Mouse (Mus musculus): ENCODE results near the gene Tmem164. TPM values are rescaled to one million over a fixed set of nuclear protein-coding genes. Genes with fewer than 3 reads are reported as not detected.

Gene Tmem164
- polyA plus RNA-seq, 1 experiment, result 64.3 TPM

DNA sequence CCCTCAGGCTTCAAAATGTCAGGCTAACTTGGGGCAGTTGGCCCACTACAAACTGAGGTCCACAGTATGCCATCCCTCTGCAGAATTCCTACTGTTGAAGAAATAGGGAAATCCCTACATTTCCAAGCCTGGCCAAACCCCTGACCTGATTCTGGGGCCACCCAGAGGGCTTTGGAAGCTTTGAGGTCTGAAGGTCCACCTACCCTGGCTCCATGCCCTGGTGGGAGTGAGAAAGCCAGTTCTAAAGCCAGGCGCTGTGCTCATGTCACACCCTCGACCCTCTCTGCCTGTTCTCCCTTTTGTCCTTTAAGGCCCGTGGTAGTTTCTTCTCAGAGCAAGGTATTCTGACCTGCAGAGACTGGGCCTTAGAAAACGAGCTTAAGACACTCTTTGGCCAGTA lies 94.9 kb downstream of the Tmem164 start:
- TF ChIP-seq POLR2A (IDR thresholded peaks at IDR 0.05; ENCODE audit: borderline replicate concordance, low read depth, low read length), result no peak
- TF ChIP-seq CTCF (IDR thresholded peaks at IDR 0.05; ENCODE audit: low read depth, low read length), result no peak
- Histone ChIP-seq H3K4me1 (ENCODE audit: control insufficient read depth, insufficient read depth, low read length) (0 out of 2 replicates have a peak, but pooled peaks cover 3% of the 10 kb centered on the region), H3K27ac (ENCODE audit: insufficient read depth, low read depth, low read length) (no peak overlapping the region), H3K4me3 (ENCODE audit: insufficient read depth, low read length) (no peak overlapping the region)

DNA sequence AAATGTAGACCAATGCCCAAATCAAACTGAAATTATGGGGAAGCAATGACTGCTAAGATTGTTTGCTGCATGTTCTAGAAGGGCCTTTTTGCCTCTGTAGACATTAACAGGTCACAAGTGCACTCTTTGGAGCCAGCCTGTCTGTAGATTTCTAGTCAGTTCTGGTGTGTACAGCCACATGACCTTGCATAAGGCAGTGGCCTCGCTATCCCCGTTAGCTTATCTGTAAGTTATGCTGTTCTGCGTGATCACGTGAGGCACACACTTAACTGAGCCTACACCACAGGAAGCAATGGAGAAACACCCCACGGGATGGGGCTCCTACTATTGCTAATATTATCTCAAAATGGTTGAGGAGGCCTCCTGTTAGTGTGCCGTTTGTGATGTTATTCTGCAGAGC lies 97.4 kb downstream of the Tmem164 start:
- Histone ChIP-seq H3K4me3 (ENCODE audit: insufficient read depth, low read length) (no peak overlapping the region), H3K27ac (ENCODE audit: insufficient read depth, low read depth, low read length) (no peak overlapping the region), H3K4me1 (ENCODE audit: control insufficient read depth, insufficient read depth, low read length) (0 out of 2 replicates have a peak, but pooled peaks cover 3% of the 10 kb centered on the region)
- TF ChIP-seq POLR2A (IDR thresholded peaks at IDR 0.05; ENCODE audit: borderline replicate concordance, low read depth, low read length) (no peak), CTCF (IDR thresholded peaks at IDR 0.05; ENCODE audit: low read depth, low read length) (no peak)

DNA sequence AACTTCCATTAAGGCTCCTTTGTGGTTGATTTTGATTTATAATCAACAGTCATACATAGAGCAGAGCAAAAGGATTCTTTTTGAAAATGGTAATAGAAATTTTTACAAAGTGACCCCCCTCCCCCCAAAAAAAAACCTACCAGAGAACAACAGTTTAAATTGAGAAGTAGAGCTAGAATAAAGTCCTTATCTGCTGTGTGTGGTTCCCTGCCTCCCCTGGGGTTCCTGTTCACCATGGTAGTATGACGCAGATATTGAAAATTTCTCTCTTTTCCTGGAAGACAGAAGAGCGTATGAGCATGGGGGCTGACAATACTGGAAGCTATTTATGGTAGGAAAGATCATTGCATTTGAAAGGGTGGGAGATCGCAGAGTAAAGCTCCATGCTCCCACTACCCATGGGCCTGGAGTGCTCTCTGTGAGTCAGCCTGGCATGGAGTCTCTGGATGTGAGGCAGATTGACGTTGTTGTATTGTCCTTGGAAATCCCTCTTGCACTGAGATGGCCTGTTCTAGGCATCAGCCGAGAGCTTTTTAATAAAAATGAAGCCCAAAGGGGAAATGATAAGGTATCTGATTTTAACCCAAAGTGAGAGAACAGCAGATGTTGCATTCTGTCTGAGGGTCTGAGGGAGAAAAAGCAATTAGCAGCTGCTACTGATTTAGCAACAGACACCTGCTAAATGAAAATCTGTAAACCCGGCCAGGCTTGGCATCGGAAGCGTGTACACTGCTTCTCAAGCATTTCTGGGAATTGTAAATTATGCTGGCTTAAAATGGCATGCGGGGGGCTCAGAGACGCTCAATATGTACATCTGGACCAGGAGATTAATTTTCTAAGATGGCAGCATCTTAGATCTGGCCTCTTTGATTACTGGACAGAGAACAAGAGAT lies 105.2 kb downstream of the Tmem164 start:
- TF ChIP-seq CTCF (IDR thresholded peaks at IDR 0.05; ENCODE audit: low read depth, low read length) (no peak), POLR2A (IDR thresholded peaks at IDR 0.05; ENCODE audit: borderline replicate concordance, low read depth, low read length) (no peak)
- no peak overlapping the region for H3K4me3 ChIP-seq (ENCODE audit: insufficient read depth, low read length)
- no peaks in the 10 kb centered on the region; the same call in 1 of the 2 replicates for H3K4me1 ChIP-seq (ENCODE audit: control insufficient read depth, insufficient read depth, low read length)
- H3K27ac ChIP-seq (ENCODE audit: insufficient read depth, low read depth, low read length), result no peak overlapping the region

DNA sequence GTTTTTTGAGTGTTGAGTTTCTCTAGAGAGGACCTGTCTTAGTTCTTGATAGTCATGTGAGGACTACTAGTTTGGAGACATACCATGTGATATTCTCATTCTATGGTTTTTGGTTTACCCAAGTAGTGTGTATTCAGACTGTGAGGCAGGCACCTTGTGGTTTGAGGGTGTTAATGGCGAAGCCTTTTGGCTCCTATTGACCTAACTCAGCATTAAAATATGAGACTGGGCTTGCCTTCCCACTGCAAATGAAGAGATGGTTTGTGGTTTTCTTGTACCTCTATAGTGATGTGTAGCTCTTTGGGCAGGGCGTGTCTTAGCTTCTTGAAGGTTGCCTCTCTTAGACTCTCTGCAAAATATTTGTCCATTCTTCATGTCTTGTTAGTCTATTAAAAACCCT lies 111.0 kb downstream of the Tmem164 start:
- Histone ChIP-seq H3K4me1 (ENCODE audit: control insufficient read depth, insufficient read depth, low read length) (peaks cover 2% of the 10 kb centered on the region; the same call in 1 of the 2 replicates), H3K4me3 (ENCODE audit: insufficient read depth, low read length) (no peak overlapping the region), H3K27ac (ENCODE audit: insufficient read depth, low read depth, low read length) (no peak overlapping the region)
- no peak for TF ChIP-seq CTCF (IDR thresholded peaks at IDR 0.05; ENCODE audit: low read depth, low read length)

DNA sequence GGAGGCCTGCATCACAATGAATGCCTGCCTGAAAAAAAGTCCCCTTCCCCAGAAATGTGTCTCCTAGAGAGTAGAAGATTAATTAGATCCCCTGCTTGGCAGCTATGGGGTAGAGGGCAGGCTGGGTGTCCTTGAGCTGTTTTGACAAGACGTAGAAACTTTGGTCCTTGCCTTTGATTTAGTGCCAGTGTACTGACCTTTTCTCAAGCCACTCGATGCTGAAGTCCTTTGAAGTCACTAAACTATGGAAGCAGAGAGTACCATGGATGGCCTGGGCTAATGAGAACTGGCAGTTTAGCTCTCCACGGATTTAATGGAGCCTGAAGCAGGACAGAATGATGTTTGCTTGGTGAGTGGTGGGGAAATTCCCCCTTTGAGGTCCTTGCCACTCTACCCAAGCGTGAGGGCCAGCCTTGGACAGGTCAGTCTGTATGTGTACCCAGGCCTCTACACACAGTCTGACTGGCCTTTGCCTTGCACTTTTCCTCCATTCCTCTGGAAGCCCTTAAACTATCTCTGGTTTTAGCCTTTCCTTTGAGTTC lies 112.9 kb downstream of the Tmem164 start:
- H3K27ac ChIP-seq (ENCODE audit: insufficient read depth, low read depth, low read length), result no peak overlapping the region
- no peak overlapping the region for H3K4me3 ChIP-seq (ENCODE audit: insufficient read depth, low read length)
- H3K4me1 ChIP-seq (ENCODE audit: control insufficient read depth, insufficient read depth, low read length), result peaks cover 2% of the 10 kb centered on the region; the same call in 1 of the 2 replicates
- TF ChIP-seq POLR2A (IDR thresholded peaks at IDR 0.05; ENCODE audit: borderline replicate concordance, low read depth, low read length) (no peak), CTCF (IDR thresholded peaks at IDR 0.05; ENCODE audit: low read depth, low read length) (no peak)

DNA sequence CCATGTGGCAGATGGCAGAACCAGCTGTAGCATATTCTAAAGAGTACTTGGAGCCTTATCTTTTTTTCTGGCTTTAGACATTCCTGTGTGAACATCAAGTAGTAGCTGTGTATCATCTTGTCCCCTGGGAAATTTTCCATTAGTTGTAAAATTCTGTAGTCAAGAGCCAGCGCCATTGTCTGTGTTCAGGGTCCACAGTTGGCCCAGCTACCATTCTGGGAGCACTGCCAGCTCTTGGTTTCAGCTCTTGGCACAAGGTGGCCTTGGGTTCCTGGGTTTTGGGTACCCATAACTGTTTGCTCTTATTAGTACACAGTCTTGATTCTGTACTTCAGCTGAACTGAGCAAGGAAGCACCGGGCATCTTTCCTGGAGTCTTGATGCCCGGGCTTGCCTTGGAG lies 123.4 kb downstream of the Tmem164 start:
- Histone ChIP-seq H3K4me1 (ENCODE audit: control insufficient read depth, insufficient read depth, low read length) (0 out of 2 replicates have a peak, but pooled peaks cover 2% of the 10 kb centered on the region), H3K27ac (ENCODE audit: insufficient read depth, low read depth, low read length) (no peak overlapping the region), H3K4me3 (ENCODE audit: insufficient read depth, low read length) (no peak overlapping the region)
- TF ChIP-seq CTCF (IDR thresholded peaks at IDR 0.05; ENCODE audit: low read depth, low read length) (no peak), POLR2A (IDR thresholded peaks at IDR 0.05; ENCODE audit: borderline replicate concordance, low read depth, low read length) (no peak)

DNA sequence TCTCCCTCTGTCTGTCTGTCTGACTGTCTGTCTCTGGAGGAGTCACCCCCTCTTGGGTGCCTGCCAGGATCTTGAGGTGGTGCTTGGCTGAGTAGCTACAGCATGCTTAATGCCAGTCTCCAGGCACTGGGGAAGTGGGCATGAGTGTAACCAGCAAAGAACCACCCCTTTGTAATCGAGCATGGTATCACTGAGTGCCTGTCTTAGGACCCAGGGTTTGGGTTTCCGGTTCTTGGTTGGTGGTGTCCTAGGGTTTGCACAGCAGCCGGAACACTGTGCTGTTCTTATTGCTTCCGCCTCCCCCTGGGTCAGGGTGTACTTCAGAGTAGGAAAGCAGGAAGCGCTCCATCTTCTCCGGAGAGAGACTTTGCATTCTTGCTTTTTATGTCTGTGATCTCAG lies 124.9 kb downstream of the Tmem164 start:
- H3K4me3 ChIP-seq (ENCODE audit: insufficient read depth, low read length), result no peak overlapping the region
- H3K27ac ChIP-seq (ENCODE audit: insufficient read depth, low read depth, low read length), result no peak overlapping the region
- TF ChIP-seq CTCF (IDR thresholded peaks at IDR 0.05; ENCODE audit: low read depth, low read length) (no peak), POLR2A (IDR thresholded peaks at IDR 0.05; ENCODE audit: borderline replicate concordance, low read depth, low read length) (no peak)
- H3K4me1 ChIP-seq (ENCODE audit: control insufficient read depth, insufficient read depth, low read length), result 0 out of 2 replicates have a peak, but pooled peaks cover 2% of the 10 kb centered on the region

DNA sequence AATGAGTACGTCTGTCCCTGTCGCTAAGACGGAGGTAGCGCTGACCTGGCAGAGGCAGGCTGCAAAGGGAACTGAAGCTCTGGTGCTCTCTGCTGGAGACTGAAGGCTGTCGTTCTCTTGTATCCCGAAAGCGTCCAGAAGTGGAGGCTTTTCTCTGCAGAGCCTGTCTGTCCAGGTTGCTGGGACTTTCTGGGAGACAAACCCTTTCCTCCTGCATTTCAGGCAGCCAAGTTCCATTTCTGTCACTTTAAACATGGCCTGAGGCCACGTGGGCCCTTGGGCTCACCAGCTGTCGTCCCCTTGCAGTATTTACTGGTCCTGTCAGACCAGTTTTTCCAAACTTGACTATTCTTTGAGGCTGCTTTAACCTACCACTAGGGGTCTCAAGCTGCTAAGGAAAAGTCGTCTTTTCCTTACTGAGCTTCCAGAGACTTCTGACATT lies 125.4 kb downstream of the Tmem164 start:
- TF ChIP-seq CTCF (IDR thresholded peaks at IDR 0.05; ENCODE audit: low read depth, low read length) (no peak), POLR2A (IDR thresholded peaks at IDR 0.05; ENCODE audit: borderline replicate concordance, low read depth, low read length) (no peak)
- Histone ChIP-seq H3K4me1 (ENCODE audit: control insufficient read depth, insufficient read depth, low read length) (0 out of 2 replicates have a peak, but pooled peaks cover 2% of the 10 kb centered on the region), H3K27ac (ENCODE audit: insufficient read depth, low read depth, low read length) (no peak overlapping the region), H3K4me3 (ENCODE audit: insufficient read depth, low read length) (no peak overlapping the region)

DNA sequence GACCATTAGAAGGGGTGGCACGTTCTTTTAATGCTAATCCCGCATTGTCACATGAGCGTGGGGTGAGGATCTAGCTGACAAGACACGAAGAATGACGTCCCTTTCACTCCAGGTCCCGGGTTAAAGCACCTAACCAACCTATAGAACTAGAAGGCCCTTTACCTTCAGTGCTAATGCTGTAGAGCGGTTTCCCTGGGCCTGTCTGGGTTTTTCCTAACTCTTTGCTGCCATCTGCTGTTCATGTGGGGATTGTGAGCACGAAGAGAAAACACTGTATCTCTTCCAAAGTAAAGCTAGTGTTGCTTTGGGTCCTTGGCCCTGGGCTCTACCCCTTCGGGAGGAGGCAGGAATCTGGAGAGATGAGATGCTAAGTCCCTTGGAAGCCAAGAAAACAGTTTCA lies 127.2 kb downstream of the Tmem164 start:
- TF ChIP-seq CTCF (IDR thresholded peaks at IDR 0.05; ENCODE audit: low read depth, low read length) (no peak), POLR2A (IDR thresholded peaks at IDR 0.05; ENCODE audit: borderline replicate concordance, low read depth, low read length) (no peak)
- H3K4me3 ChIP-seq (ENCODE audit: insufficient read depth, low read length), result no peak overlapping the region
- H3K4me1 ChIP-seq (ENCODE audit: control insufficient read depth, insufficient read depth, low read length), result no peaks in the 10 kb centered on the region
- H3K27ac ChIP-seq (ENCODE audit: insufficient read depth, low read depth, low read length), result no peak overlapping the region

DNA sequence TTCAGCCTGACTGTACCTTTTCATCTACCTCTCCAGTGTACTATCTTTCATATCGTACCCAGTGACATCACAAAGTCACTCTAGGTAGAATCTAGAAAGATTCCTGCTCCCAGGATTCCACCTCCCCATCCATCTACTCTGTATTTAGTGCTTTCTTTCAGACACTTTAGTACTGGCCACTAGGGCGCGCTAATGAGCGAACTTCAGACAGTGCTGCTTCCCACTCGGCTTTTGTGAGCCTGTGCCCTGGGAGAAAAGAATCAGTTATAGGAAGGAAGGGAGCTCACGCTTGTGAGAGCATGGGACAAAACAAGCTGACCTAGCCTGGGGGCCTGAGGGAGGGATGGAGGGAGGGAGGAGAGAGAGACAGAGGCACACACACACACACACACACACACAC lies 131.9 kb downstream of the Tmem164 start:
- no peak overlapping the region for H3K27ac ChIP-seq (ENCODE audit: insufficient read depth, low read depth, low read length)

More for the DNA sequence above, 131.9 kb downstream of the Tmem164 start:
- no peak overlapping the region for H3K4me3 ChIP-seq (ENCODE audit: insufficient read depth, low read length)
- H3K4me1 ChIP-seq (ENCODE audit: control insufficient read depth, insufficient read depth, low read length), result no peaks in the 10 kb centered on the region
- TF ChIP-seq POLR2A (IDR thresholded peaks at IDR 0.05; ENCODE audit: borderline replicate concordance, low read depth, low read length), result no peak
- TF ChIP-seq CTCF (IDR thresholded peaks at IDR 0.05; ENCODE audit: low read depth, low read length), result no peak
